In genomic region chr9:29961512-29961911, GRCm38 (mm10) we compare ENCODE assay signal across 10 mouse cellular contexts. TPM values are rescaled to one million over a fixed set of nuclear protein-coding genes. Genes with fewer than 3 reads are reported as not detected.
DNase-seq lines count a peak whose midpoint lies in the region; ATAC-seq lines count a peak whose summit lies in the region.
"Had no signal": no experiment of that assay in that cellular context is flagged by ENCODE, and none has a peak within 500 bp of the region (broad histone marks: within the 10 kb centered on the region; RNA-seq: fewer than 3 reads in every experiment).

No protein-coding gene starts in this region.

- DNase-seq in heart, adult 11 months, result no peak
- no peak for DNase-seq in hindbrain, embryonic 11.5 days (ENCODE audit: low spot score)
- no peak for DNase-seq in urinary bladder, postnatal 36 days (ENCODE audit: low spot score in 2 of 2)
- no peak for DNase-seq in adipocyte (ENCODE audit: low spot score)
- DNase-seq in cerebellum, adult 8-10 months, result no peak
- DNase-seq: heart, postnatal 36 days had no signal

- peak overlapping the region; percentile 87 for H3K4me2 ChIP-seq in heart, embryonic 16.5 days (ENCODE audit: low read depth, low read length)
- H3K4me2 ChIP-seq in embryonic facial prominence, embryonic 12.5 days (replicated peaks), result peak overlapping the region; percentile 81
- H3K4me2 ChIP-seq in hindbrain, embryonic 11.5 days (replicated peaks; ENCODE audit: low read depth, low read length), result peak overlapping the region; percentile 86
- peak overlapping the region; percentile 88 for H3K4me2 ChIP-seq in midbrain, embryonic 12.5 days (replicated peaks)

- no peaks in the 10 kb centered on the region for H3K9me3 ChIP-seq in heart, embryonic 16.5 days (replicated peaks; ENCODE audit: control insufficient read depth, low read length)
- H3K9me3 ChIP-seq in embryonic facial prominence, embryonic 12.5 days, result no peaks in the 10 kb centered on the region
- H3K9me3 ChIP-seq in hindbrain, embryonic 11.5 days (ENCODE audit: control insufficient read depth, low read length), result no peaks in the 10 kb centered on the region
- H3K9me3 ChIP-seq in midbrain, embryonic 12.5 days, result no peaks in the 10 kb centered on the region

- H3K27ac ChIP-seq in heart, embryonic 16.5 days (ENCODE audit: low read length), result no peak overlapping the region
- H3K27ac ChIP-seq in embryonic facial prominence, embryonic 12.5 days, result no peak overlapping the region
- H3K27ac ChIP-seq in hindbrain, embryonic 11.5 days (ENCODE audit: low read depth, low read length), result no peak overlapping the region
- no peak overlapping the region; the same call in 1 of the 2 replicates for H3K27ac ChIP-seq in midbrain, embryonic 12.5 days (replicated peaks)

- no peaks in the 10 kb centered on the region for H3K36me3 ChIP-seq in heart, embryonic 16.5 days (ENCODE audit: control insufficient read depth, insufficient read depth)
- H3K36me3 ChIP-seq in embryonic facial prominence, embryonic 12.5 days, result no peaks in the 10 kb centered on the region
- H3K36me3 ChIP-seq in hindbrain, embryonic 11.5 days (ENCODE audit: control insufficient read depth, insufficient read depth, low read length), result no peaks in the 10 kb centered on the region
- H3K36me3 ChIP-seq in midbrain, embryonic 12.5 days, result no peaks in the 10 kb centered on the region

- 48% methylated on average over 2 of the region's 2 CpGs for WGBS in heart, embryonic 16.5 days
- WGBS in embryonic facial prominence, embryonic 12.5 days, result 48% methylated on average over 2 of the region's 2 CpGs
- WGBS in hindbrain, embryonic 11.5 days, result 42% methylated on average over 2 of the region's 2 CpGs
- 28% methylated on average over 2 of the region's 2 CpGs for WGBS in midbrain, embryonic 12.5 days

- ATAC-seq in heart, embryonic 16.5 days (replicated peaks; ENCODE audit: extremely low read depth, insufficient read depth, low FRiP score), result no peak
- ATAC-seq in embryonic facial prominence, embryonic 12.5 days (ENCODE audit: insufficient number of reproducible peaks, insufficient read depth, low FRiP score, low TSS enrichment), result no peak
- no peak for ATAC-seq in hindbrain, embryonic 11.5 days (ENCODE audit: low FRiP score)
- no peak for ATAC-seq in midbrain, embryonic 12.5 days (ENCODE audit: low FRiP score, low read depth)

- peaks cover 12% of the 10 kb centered on the region for H3K4me1 ChIP-seq in heart, embryonic 16.5 days (ENCODE audit: control insufficient read depth, insufficient read depth, low read length)
- peaks cover 22% of the 10 kb centered on the region for H3K4me1 ChIP-seq in embryonic facial prominence, embryonic 12.5 days
- 0 out of 2 replicates have a peak, but pooled peaks cover 2% of the 10 kb centered on the region for H3K4me1 ChIP-seq in hindbrain, embryonic 11.5 days (replicated peaks; ENCODE audit: control insufficient read depth, insufficient read depth, low read length)
- H3K4me1 ChIP-seq in midbrain, embryonic 12.5 days, result peaks cover 23% of the 10 kb centered on the region

- H3K9ac ChIP-seq in heart, embryonic 16.5 days (ENCODE audit: low read length), result no peak overlapping the region
- no peak overlapping the region for H3K9ac ChIP-seq in embryonic facial prominence, embryonic 12.5 days
- peak overlapping the region; percentile 71; the same call in 1 of the 2 replicates for H3K9ac ChIP-seq in hindbrain, embryonic 11.5 days (ENCODE audit: low read depth, low read length)
- H3K9ac ChIP-seq in midbrain, embryonic 12.5 days (replicated peaks), result peak overlapping the region; percentile 63

- H3K4me3 ChIP-seq in heart, embryonic 16.5 days (ENCODE audit: low read length), result peak overlapping the region; percentile 58
- peak overlapping the region; percentile 44 for H3K4me3 ChIP-seq in embryonic facial prominence, embryonic 12.5 days
- H3K4me3 ChIP-seq in hindbrain, embryonic 11.5 days (ENCODE audit: low read depth, low read length), result peak overlapping the region; percentile 47
- H3K4me3 ChIP-seq in midbrain, embryonic 12.5 days, result peak overlapping the region; percentile 54

- H3K27me3 ChIP-seq in heart, embryonic 16.5 days (ENCODE audit: control insufficient read depth, insufficient read depth, low read length), result peaks cover 29% of the 10 kb centered on the region
- peaks cover 33% of the 10 kb centered on the region for H3K27me3 ChIP-seq in embryonic facial prominence, embryonic 12.5 days
- 0 out of 2 replicates have a peak, but pooled peaks cover 3% of the 10 kb centered on the region for H3K27me3 ChIP-seq in hindbrain, embryonic 11.5 days (ENCODE audit: control insufficient read depth, insufficient read depth, low read length)
- peaks cover 26% of the 10 kb centered on the region for H3K27me3 ChIP-seq in midbrain, embryonic 12.5 days
- H3K27me3 ChIP-seq: CH12.LX had no signal

RNA-seq across cellular contexts. Expression of gene Ntm, which starts 1.4 kb away (rescaled TPM):
- polyA plus RNA-seq in heart, embryonic 16.5 days (2015; fragmentation: Nextera tagmentation; extraction: Ambion mirVana), result 23.6 and 27.3 TPM in 2 replicates
- 23.0 and 25.0 TPM in 2 replicates for polyA plus RNA-seq in embryonic facial prominence, embryonic 12.5 days (2016; fragmentation: Nextera tagmentation; extraction: Ambion mirVana)
- polyA plus RNA-seq in hindbrain, embryonic 11.5 days (2014; fragmentation: Nextera tagmentation; extraction: Ambion mirVana), result 27.0 and 30.6 TPM in 2 replicates
- 39.0 and 45.9 TPM in 2 replicates for polyA plus RNA-seq in midbrain, embryonic 12.5 days (2016; fragmentation: Nextera tagmentation; extraction: Ambion mirVana)

Comparison
In these comparisons a context has a peak if more than half of its experiments do, and no peak if none do; other contexts are left out.
1. H3K9ac ChIP-seq: peak in hindbrain, embryonic 11.5 days (single experiment) and midbrain, embryonic 12.5 days (single experiment); none in heart, embryonic 16.5 days (single experiment) and embryonic facial prominence, embryonic 12.5 days (single experiment).
2. Peak in every context shown above with its lines, with median percentiles within 50 percentile points of each other: H3K4me2 ChIP-seq and H3K4me3 ChIP-seq.